Mouse (Mus musculus) C2C12 (cell line): ENCODE data around the gene Nfib. TPM values are rescaled to one million over a fixed set of nuclear protein-coding genes. Genes with fewer than 3 reads are reported as not detected.

Experiments used
- H3K27me3 ChIP-seq: one replicate; pipeline ENCODE4 v1.6.1; 2011; ENCODE audit not compliant: control insufficient read depth, insufficient read depth, insufficient read length
- H3K36me3 ChIP-seq: one replicate; pipeline ENCODE4 v1.6.1; 2011; ENCODE audit not compliant: control insufficient read depth, insufficient read depth
- H3K4me3 ChIP-seq: one replicate; pipeline ENCODE4 v1.5.1; 2011; ENCODE audit warnings: mild to moderate bottlenecking, control low read depth; ENCODE audit not compliant: poor library complexity, insufficient read depth, severe bottlenecking
- H3K79me2 ChIP-seq: one replicate; pipeline ENCODE4 v1.6.1; 2011; ENCODE audit not compliant: control insufficient read depth, insufficient read depth
- H3K79me3 ChIP-seq: one replicate; pipeline ENCODE4 v1.6.1; 2011; ENCODE audit warnings: low read depth, control low read depth
- H3ac ChIP-seq: one replicate; pipeline ENCODE3; 2011; ENCODE audit warnings: low read depth; ENCODE audit not compliant: control insufficient read depth, insufficient read length
- CEBPB ChIP-seq: IDR thresholded peaks from one replicate; pipeline ENCODE4 v1.6.1; 2011; ENCODE audit warnings: low read depth, mild to moderate bottlenecking, control low read depth, moderate library complexity
- CTCF ChIP-seq: IDR thresholded peaks from one replicate; pipeline ENCODE4 v1.5.1; 2011; ENCODE audit not compliant: control insufficient read depth, insufficient read depth, insufficient read length
- FOSL1 ChIP-seq: IDR thresholded peaks from one replicate; pipeline ENCODE4 v1.8.0; 2011; ENCODE audit warnings: mild to moderate bottlenecking, low read length; ENCODE audit not compliant: poor library complexity, insufficient read depth, severe bottlenecking
- MAX ChIP-seq: IDR thresholded peaks from one replicate; pipeline ENCODE4 v1.6.1; 2011; ENCODE audit warnings: mild to moderate bottlenecking, control low read depth
- MYOD1 ChIP-seq: IDR thresholded peaks from one replicate; pipeline ENCODE4 v1.6.1; 2011; ENCODE audit warnings: low read depth; ENCODE audit not compliant: control insufficient read depth, insufficient read length
- MYOG ChIP-seq: IDR thresholded peaks from one replicate; pipeline ENCODE4 v1.6.1; 2011; ENCODE audit not compliant: control insufficient read depth, insufficient read length; ENCODE audit errors: extremely low read depth
- USF1 ChIP-seq: IDR thresholded peaks from one replicate; pipeline ENCODE4 v1.6.1; 2011; ENCODE audit warnings: low read depth, mild to moderate bottlenecking, control low read depth, moderate library complexity
- polyA plus RNA-seq: library from polyadenylated mRNA; unstranded; fragments of >200 nt; fragmentation: generic; extraction: Trizol; gene quantifications from one replicate; pipeline ENCODE4 v1.2.1, GENCODE M21; 2012; ENCODE audit warnings: missing spikeins

Gene Nfib
- polyA plus RNA-seq, 1 experiment = 5.1 TPM

DNA sequence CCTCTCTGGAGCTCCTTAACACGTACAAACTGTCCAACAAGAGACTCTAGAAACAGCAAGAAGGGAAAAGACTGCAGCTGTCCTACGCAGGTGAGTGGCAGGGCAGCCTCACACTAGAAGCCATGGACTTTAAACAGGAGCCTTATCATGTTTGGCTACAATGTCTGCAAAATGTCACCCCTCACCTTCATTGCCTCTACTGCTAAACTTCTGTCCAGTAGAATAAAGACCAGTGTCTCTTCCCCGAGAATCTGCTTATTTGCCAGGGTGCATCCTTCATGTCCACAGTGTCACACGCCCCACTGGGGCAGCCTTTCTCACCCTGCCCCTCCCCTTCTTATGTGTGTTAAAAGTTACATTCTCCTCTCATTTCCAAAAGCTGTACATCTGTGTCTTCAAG, 319.9 kb downstream of the Nfib start:
- TF ChIP-seq CEBPB (no peak), MYOG (no peak), FOSL1 (no peak), CTCF (no peak), MYOD1 (no peak), MAX (no peak), USF1 (no peak)
- no peak overlapping the region for H3ac ChIP-seq
- H3K79me2 ChIP-seq = peaks cover 46% of the 10 kb centered on the region
- H3K27me3 ChIP-seq = no peaks in the 10 kb centered on the region
- peaks cover 1% of the 10 kb centered on the region for H3K79me3 ChIP-seq
- no peak overlapping the region for H3K4me3 ChIP-seq
- H3K36me3 ChIP-seq = no peaks in the 10 kb centered on the region

DNA sequence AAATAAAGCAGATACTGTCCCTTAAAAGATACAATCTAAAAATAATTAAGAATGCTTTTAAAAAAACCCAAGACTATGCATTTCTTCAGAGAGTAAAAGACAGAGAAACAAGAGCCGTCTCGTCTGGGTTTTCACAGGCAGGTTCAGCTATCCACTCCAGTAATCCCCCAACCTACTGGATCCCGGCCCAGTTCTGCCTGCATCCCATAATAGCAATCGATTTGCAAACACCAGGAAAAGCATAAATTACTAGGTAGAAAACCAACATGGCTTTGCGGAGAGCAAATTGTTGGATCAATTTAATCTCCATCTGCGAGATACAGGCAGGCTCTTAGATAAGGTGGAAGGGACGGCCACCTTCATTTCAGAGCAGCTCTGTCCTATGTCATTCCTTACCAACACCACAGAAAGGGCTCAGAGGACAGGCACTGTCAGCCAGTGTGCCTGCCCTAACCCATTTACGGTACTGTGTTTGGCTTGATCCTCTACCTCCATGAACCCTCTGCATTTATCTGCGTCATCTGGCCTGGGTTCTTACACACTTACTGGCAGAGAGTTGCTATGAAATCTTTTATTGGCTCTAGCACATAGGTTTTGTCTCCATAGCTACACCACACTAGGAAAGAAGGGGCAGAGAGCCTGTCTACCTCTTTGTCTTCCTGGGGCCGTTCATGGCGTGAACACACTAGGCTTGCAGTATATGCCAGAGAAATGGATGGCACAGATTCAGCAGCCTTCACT, 321.4 kb downstream of the Nfib start:
- Histone ChIP-seq H3K36me3 (no peaks in the 10 kb centered on the region), H3K4me3 (no peak overlapping the region)
- no peak for TF ChIP-seq CEBPB
- no peak for TF ChIP-seq MYOD1
- no peak for TF ChIP-seq USF1
- TF ChIP-seq FOSL1 = no peak
- TF ChIP-seq MAX = no peak
- no peak for TF ChIP-seq MYOG
- no peak for TF ChIP-seq CTCF

GRCm38 (mm10) chr4:82383346-82383745, 322.2 kb downstream of the Nfib start:
- Histone ChIP-seq H3K36me3 (no peaks in the 10 kb centered on the region), H3K4me3 (no peak overlapping the region), H3K79me3 (peaks cover 1% of the 10 kb centered on the region), H3K79me2 (peaks cover 36% of the 10 kb centered on the region), H3ac (no peak overlapping the region), H3K27me3 (no peaks in the 10 kb centered on the region)
- TF ChIP-seq FOSL1 (no peak), MYOD1 (no peak), USF1 (no peak), MAX (no peak), CEBPB (no peak), CTCF (no peak), MYOG (no peak)

More for the DNA sequence above, 321.4 kb downstream of the Nfib start:
- Histone ChIP-seq H3K79me2 (peaks cover 36% of the 10 kb centered on the region), H3K27me3 (no peaks in the 10 kb centered on the region), H3K79me3 (peaks cover 1% of the 10 kb centered on the region), H3ac (no peak overlapping the region)

DNA sequence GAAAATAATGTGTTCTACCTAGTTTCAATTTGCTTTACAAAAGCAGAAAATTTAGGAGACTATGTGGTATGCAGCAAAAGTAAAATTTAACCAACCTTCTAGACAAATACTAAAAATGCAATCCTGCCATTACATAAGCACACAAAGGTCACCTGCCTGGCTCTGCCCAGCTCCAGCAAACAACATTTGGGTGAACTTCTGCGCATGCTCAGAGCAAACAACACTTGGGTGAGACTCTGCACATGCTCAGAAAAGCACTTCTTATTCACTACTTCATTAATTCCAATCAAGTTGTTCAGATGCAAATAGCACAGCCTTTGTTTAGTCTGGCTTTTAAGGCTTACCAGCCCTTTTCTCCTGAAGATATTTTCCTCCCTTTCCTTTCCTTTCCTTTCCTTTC, 323.8 kb downstream of the Nfib start:
- Histone ChIP-seq H3K27me3 (no peaks in the 10 kb centered on the region), H3K79me2 (peaks cover 29% of the 10 kb centered on the region), H3ac (no peak overlapping the region), H3K36me3 (no peaks in the 10 kb centered on the region), H3K79me3 (peaks cover 3% of the 10 kb centered on the region), H3K4me3 (no peak overlapping the region)
- no peak for TF ChIP-seq CEBPB
- no peak for TF ChIP-seq CTCF
- TF ChIP-seq MAX = no peak
- TF ChIP-seq MYOD1 = no peak
- TF ChIP-seq MYOG = no peak
- TF ChIP-seq FOSL1 = no peak
- TF ChIP-seq USF1 = no peak

DNA sequence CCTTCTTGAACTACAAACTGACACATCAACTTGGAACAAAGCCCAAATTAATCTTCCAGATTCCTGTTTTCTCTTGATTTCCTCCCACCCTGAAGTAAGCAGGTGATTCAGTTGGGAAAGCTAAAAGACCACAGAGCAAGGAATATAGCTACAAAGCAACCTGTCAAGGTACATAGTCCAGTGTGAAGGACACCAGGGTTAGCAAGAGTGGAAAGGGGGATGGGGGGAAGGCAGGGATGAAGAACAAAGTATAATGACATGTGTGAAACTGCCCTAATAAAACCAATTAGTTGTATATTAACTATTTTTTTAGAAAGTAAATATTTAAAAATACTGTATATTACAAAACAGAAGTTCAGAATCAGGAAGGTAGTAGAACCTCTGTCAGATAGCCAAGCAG, 325.0 kb downstream of the Nfib start:
- Histone ChIP-seq H3K36me3 (no peaks in the 10 kb centered on the region), H3K4me3 (no peak overlapping the region), H3K27me3 (no peaks in the 10 kb centered on the region), H3ac (no peak overlapping the region), H3K79me2 (peaks cover 21% of the 10 kb centered on the region), H3K79me3 (peaks cover 3% of the 10 kb centered on the region)
- TF ChIP-seq MYOD1 (no peak), MYOG (no peak), FOSL1 (no peak), CTCF (no peak), CEBPB (no peak), USF1 (no peak), MAX (no peak)

GRCm38 (mm10) chr4:82378050-82378449, 327.5 kb downstream of the Nfib start:
- peaks cover 2% of the 10 kb centered on the region for H3K79me3 ChIP-seq
- TF ChIP-seq USF1 (no peak), MYOG (no peak), MYOD1 (no peak), MAX (no peak), FOSL1 (no peak), CTCF (no peak), CEBPB (no peak)
- no peak overlapping the region for H3K4me3 ChIP-seq
- peaks cover 9% of the 10 kb centered on the region for H3K79me2 ChIP-seq
- no peak overlapping the region for H3ac ChIP-seq
- no peaks in the 10 kb centered on the region for H3K27me3 ChIP-seq
- no peaks in the 10 kb centered on the region for H3K36me3 ChIP-seq
